Mouse (Mus musculus): ENCODE measurements around the gene Fes.

DNA sequence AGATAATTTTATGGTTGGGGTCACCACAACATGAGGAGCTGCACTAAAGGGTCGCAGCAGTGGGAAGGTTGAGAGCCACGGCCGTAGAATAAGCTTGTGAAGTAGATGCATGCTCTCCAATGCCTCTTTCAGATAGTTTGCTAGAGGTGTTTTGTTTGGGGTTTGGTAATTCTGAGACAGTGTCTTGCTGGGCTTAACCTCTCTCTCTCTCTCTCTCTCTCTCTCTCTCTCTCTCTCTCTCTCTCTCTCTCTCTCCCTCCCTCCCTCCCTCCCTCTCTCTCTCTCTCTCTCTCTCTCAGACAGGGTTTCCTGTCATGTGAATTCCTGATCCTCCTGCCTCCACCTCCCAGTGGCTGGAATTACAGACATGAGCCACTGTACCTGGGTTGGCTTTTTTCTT lies 13.0 kb downstream of the Fes start:
- TF ChIP-seq EP300 (IDR thresholded peaks at IDR 0.05), result no peak
- no peak for TF ChIP-seq CTCF (IDR thresholded peaks at IDR 0.05)
